Mouse (Mus musculus) CH12.LX (cell line): ENCODE results near the gene Tpcn1.

ENCODE experiments used
- CHD1 ChIP-seq: IDR thresholded peaks from 2 replicates; pipeline ENCODE4 v1.6.1; 2012; ENCODE audit warnings: low read depth, low read length, improper control_type of control experiment, inconsistent platforms
- CTCF ChIP-seq, 2 experiments: IDR thresholded peaks in 1 of 2; conservative IDR thresholded peaks in 1 of 2; 2 replicates each; pipeline ENCODE4 v1.5.1; 2011 to 2012; ENCODE audit warnings: low read depth in 2 of 2, low read length in 2 of 2, improper control_type of control experiment in 1 of 2, inconsistent platforms in 1 of 2, mild to moderate bottlenecking in 1 of 2, moderate library complexity in 1 of 2
- MAFK ChIP-seq: IDR thresholded peaks from 2 replicates; pipeline ENCODE4 v1.6.1; 2011; ENCODE audit warnings: low read length, improper control_type of control experiment; ENCODE audit not compliant: insufficient replicate concordance
- POLR2A ChIP-seq: IDR thresholded peaks from 2 replicates; pipeline ENCODE4 v1.6.1; 2011; ENCODE audit warnings: low read depth, mild to moderate bottlenecking, improper control_type of control experiment, low read length
- SMC3 ChIP-seq: IDR thresholded peaks from 2 replicates; pipeline ENCODE4 v1.6.1; 2011; ENCODE audit warnings: low read depth, low read length, improper control_type of control experiment
- USF1 ChIP-seq: IDR thresholded peaks from 2 replicates; pipeline ENCODE4 v1.6.1; 2014; ENCODE audit warnings: low read depth, mild to moderate bottlenecking, inconsistent platforms, low read length, improper control_type of control experiment

- TF ChIP-seq POLR2A (no peak), USF1 (no peak), CTCF (conservative IDR thresholded peaks at IDR 0.05 in 1 of 2, IDR thresholded peaks at IDR 0.05 in 1 of 2; ENCODE audit: low read depth in 2 of 2, low read length in 2 of 2) (no peak), CHD1 (no peak), MAFK (no peak), SMC3 (no peak)
Observed at GRCm38 (mm10) chr5:120507311-120507710, 81.2 kb downstream of the Tpcn1 start.
